Mouse (Mus musculus) heart, postnatal 0 days (tissue): Measurements from ENCODE around the gene Zkscan2.

Source experiments
- CTCF ChIP-seq: IDR thresholded peaks from 2 replicates; pipeline ENCODE4 v1.5.1; 2016; ENCODE audit warnings: antibody characterized with exemption, control low read depth, low read depth
- EP300 ChIP-seq: IDR thresholded peaks from 2 replicates; pipeline ENCODE4 v1.6.1; 2016; ENCODE audit warnings: antibody characterized with exemption, low read depth

DNA sequence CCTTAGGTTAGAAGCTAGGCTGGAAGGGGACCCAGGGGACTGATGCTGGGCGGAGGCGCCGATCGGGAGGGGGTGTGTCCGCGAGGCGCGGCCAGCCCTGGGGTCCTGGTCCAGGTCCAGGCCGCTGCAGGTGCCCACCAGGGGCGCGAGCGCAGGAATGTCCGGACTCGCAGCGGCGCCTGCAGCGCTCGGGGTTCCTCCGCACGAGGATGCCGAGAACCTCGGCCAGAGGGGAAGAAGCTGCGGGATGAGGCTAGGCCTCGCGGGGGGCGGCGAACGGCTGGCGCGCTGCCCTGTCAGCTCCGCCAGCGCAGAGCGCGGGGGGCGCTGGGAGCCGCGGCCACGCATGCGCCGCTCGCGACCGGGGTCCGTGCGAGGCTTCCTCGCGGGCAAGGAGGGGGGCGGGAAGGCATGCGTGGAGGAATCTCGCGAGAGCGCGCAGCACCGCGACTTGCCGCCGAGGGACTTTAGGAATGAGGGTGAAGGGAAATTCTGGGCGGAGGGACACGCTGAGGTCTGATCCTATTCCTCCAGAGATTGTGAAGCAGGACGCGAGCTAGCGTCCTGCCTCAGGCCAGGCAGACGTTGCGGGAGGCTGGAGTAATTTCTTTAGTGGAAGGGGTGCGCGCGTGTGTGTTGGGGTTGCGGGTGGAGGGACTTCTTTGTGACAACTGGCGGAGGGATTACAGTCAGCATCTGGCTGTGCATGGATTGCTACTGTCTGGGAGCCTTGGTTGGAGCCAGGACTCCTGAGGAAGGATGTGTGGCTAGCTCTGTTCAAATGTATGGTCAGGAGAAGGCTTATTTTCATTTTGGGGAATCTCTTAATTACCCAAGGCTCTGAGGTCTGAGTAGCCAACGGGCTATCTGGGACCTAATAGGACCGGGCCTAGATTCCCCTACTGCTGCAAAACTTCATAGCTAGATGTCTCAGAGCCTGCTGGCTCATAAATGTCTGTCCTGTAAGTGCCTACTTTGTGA lies at the start of gene Zkscan2:
- TF ChIP-seq CTCF (no peak), EP300 (no peak)
